Mouse (Mus musculus): ENCODE measurements around the gene Gm20547.

DNA sequence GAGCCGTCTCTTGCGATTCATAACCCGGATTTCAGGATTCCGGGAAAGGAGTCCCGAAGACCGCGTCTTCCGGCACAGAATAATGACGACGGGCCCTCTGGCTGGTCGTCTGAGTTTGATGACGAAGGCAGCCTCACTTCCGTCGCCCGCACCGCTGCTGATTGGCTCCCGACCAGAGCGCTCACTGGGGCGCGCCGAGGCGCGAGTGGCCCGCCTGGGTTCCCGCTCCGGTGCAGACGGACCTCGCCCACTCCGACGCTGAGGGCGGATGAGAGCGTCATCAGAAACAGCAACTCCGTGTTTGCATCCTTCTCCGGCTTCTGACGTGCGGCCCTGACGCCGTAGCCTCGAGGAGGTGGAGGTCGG lies 45.0 kb downstream of the Gm20547 start, which contains the start of the genes Stk19 and Dxo:
- TF ChIP-seq POLR2A (IDR thresholded peaks at IDR 0.05; ENCODE audit: borderline replicate concordance, extremely low read depth, insufficient read depth, insufficient read length, poor library complexity, severe bottlenecking) (peak; percentile 84), CTCF (IDR thresholded peaks at IDR 0.05; ENCODE audit: borderline replicate concordance, extremely low read depth, insufficient read depth, insufficient read length) (no peak)

All from brain, embryonic 14.5 days (tissue).